In genomic region chr5:149513438-149514086, GRCm38 (mm10) we compare ENCODE assay signal across 9 mouse cellular contexts. TPM values are rescaled to one million over a fixed set of nuclear protein-coding genes. Genes with fewer than 3 reads are reported as not detected.
DNase-seq lines count a peak whose midpoint lies in the region; ATAC-seq and TF ChIP-seq lines count a peak whose summit lies in the region.
"Had no signal": no experiment of that assay in that cellular context is flagged by ENCODE, and none has a peak within 500 bp of the region (broad histone marks: within the 10 kb centered on the region; RNA-seq: fewer than 3 reads in every experiment).

No protein-coding gene starts in this region.

- H3K36me3 ChIP-seq in kidney, embryonic 15.5 days: no peaks in the 10 kb centered on the region
- H3K36me3 ChIP-seq in hindbrain, embryonic 16.5 days (ENCODE audit: control insufficient read depth, insufficient read depth, low read length): no peaks in the 10 kb centered on the region
- H3K36me3 ChIP-seq in midbrain, postnatal 0 days (ENCODE audit: insufficient read depth, low read length): no peaks in the 10 kb centered on the region

- ATAC-seq in kidney, embryonic 15.5 days (replicated peaks; ENCODE audit: low FRiP score): 0 out of 2 replicates have a peak, but pooled peaks have one; percentile 26
- ATAC-seq in hindbrain, embryonic 16.5 days: no peak
- no peak for ATAC-seq in midbrain, postnatal 0 days (ENCODE audit: low FRiP score)

- DNase-seq in kidney, postnatal 25 days: no peak
- no peak for DNase-seq in midbrain, postnatal 0 days (ENCODE audit: low spot score)
- no peak for DNase-seq in layer of hippocampus, adult 8-10 months (ENCODE audit: low spot score in 2 of 2)
- no peak for DNase-seq in spleen, adult 12 weeks (ENCODE audit: low spot score)
- DNase-seq in urinary bladder, postnatal 10 days (ENCODE audit: low spot score): no peak

- peak overlapping the region; percentile 27; the same call in 1 of the 2 replicates for H3K4me3 ChIP-seq in kidney, embryonic 15.5 days (replicated peaks)
- H3K4me3 ChIP-seq in embryonic fibroblast, embryonic 13.5 days (ENCODE audit: insufficient read depth, low read length): no peak overlapping the region
- H3K4me3 ChIP-seq in hindbrain, embryonic 16.5 days (ENCODE audit: low read length): no peak overlapping the region
- no peak overlapping the region for H3K4me3 ChIP-seq in midbrain, postnatal 0 days (ENCODE audit: low read depth, low read length)

- no peak overlapping the region for H3K9ac ChIP-seq in kidney, embryonic 15.5 days
- H3K9ac ChIP-seq in hindbrain, embryonic 16.5 days (ENCODE audit: low read depth, low read length): no peak overlapping the region
- H3K9ac ChIP-seq in midbrain, postnatal 0 days (replicated peaks; ENCODE audit: low read length, poor library complexity, severe bottlenecking): 0 out of 2 replicates have a peak overlapping the region, but pooled peaks have one; percentile 19

- no peaks in the 10 kb centered on the region for H3K9me3 ChIP-seq in kidney, embryonic 15.5 days (replicated peaks)
- H3K9me3 ChIP-seq in hindbrain, embryonic 16.5 days (ENCODE audit: control insufficient read depth, low read length): no peaks in the 10 kb centered on the region
- H3K9me3 ChIP-seq in midbrain, postnatal 0 days (ENCODE audit: low read length): no peaks in the 10 kb centered on the region

- WGBS in kidney, embryonic 15.5 days: 19% methylated on average over 9 of the region's 9 CpGs
- 21% methylated on average over 9 of the region's 9 CpGs for WGBS in hindbrain, embryonic 16.5 days
- WGBS in midbrain, postnatal 0 days: 35% methylated on average over 9 of the region's 9 CpGs

- 0 out of 2 replicates have a peak, but pooled peaks cover 3% of the 10 kb centered on the region for H3K27me3 ChIP-seq in kidney, embryonic 15.5 days
- no peaks in the 10 kb centered on the region; the same call in 1 of the 2 replicates for H3K27me3 ChIP-seq in hindbrain, embryonic 16.5 days (replicated peaks; ENCODE audit: control insufficient read depth, insufficient read depth, low read length)
- no peaks in the 10 kb centered on the region for H3K27me3 ChIP-seq in midbrain, postnatal 0 days (ENCODE audit: insufficient read depth, low read length)

- no peak for TF ChIP-seq POLR2A in embryonic fibroblast, embryonic 13.5 days (IDR thresholded peaks at IDR 0.05; ENCODE audit: low read depth, low read length)

- peak overlapping the region; percentile 54 for H3K4me2 ChIP-seq in kidney, embryonic 15.5 days
- H3K4me2 ChIP-seq in hindbrain, embryonic 16.5 days (ENCODE audit: low read length): peak overlapping the region; percentile 13
- H3K4me2 ChIP-seq in midbrain, postnatal 0 days (ENCODE audit: low read depth, low read length, poor library complexity, severe bottlenecking): peak overlapping the region; percentile 30; the same call in 1 of the 2 replicates

- no peak for TF ChIP-seq CTCF in embryonic fibroblast, embryonic 13.5 days (IDR thresholded peaks at IDR 0.05; ENCODE audit: borderline replicate concordance, insufficient read depth, low read length)
- no peak for TF ChIP-seq CTCF in midbrain, postnatal 0 days (IDR thresholded peaks at IDR 0.05)

- peak overlapping the region; percentile 85 for H3K27ac ChIP-seq in kidney, embryonic 15.5 days
- peak overlapping the region; percentile 47 for H3K27ac ChIP-seq in embryonic fibroblast, embryonic 13.5 days (ENCODE audit: insufficient read depth, low read length)
- H3K27ac ChIP-seq in hindbrain, embryonic 16.5 days (ENCODE audit: low read depth, low read length): peak overlapping the region; percentile 72
- peak overlapping the region; percentile 43; the same call in 1 of the 2 replicates for H3K27ac ChIP-seq in midbrain, postnatal 0 days (ENCODE audit: low read depth, low read length)

- H3K4me1 ChIP-seq in kidney, embryonic 15.5 days: peaks cover 30% of the 10 kb centered on the region
- peaks cover 7% of the 10 kb centered on the region; the same call in 1 of the 2 replicates for H3K4me1 ChIP-seq in embryonic fibroblast, embryonic 13.5 days (ENCODE audit: control insufficient read depth, insufficient read depth, low read length)
- peaks cover 20% of the 10 kb centered on the region for H3K4me1 ChIP-seq in hindbrain, embryonic 16.5 days (ENCODE audit: control insufficient read depth, insufficient read depth, low read depth, low read length)
- H3K4me1 ChIP-seq in midbrain, postnatal 0 days (ENCODE audit: insufficient read depth, low read length): 0 out of 2 replicates have a peak, but pooled peaks cover 6% of the 10 kb centered on the region

RNA-seq across cellular contexts. Expression of gene Wdr95, which starts 14.9 kb away (rescaled TPM):
- polyA plus RNA-seq in kidney, embryonic 15.5 days (2015; fragmentation: Nextera tagmentation; extraction: Ambion mirVana): not detected in 2 replicates
- not detected in 2 replicates for polyA plus RNA-seq in embryonic fibroblast, embryonic 13.5 days (2011; ENCODE audit: insufficient read length, low read depth, missing spikeins)
- polyA plus RNA-seq in hindbrain, embryonic 16.5 days (2015; fragmentation: Nextera tagmentation; extraction: Ambion mirVana): 0.24 TPM in 2 replicates
- total RNA-seq in midbrain, postnatal 0 days (2014; rRNA removed): 0.33 TPM in 1 of 2 replicates, not detected in the other
- 0.28 and 0.41 TPM in 2 replicates for polyA plus RNA-seq in midbrain, postnatal 0 days (2015; fragmentation: Nextera tagmentation; extraction: Ambion mirVana)
- total RNA-seq in layer of hippocampus, adult 8-10 months (2022): under 1 TPM; 0.18 to 0.90 (median 0.44) TPM
- total RNA-seq: gastrocnemius, adult 8-10 months had no signal
